In the genomic region with DNA sequence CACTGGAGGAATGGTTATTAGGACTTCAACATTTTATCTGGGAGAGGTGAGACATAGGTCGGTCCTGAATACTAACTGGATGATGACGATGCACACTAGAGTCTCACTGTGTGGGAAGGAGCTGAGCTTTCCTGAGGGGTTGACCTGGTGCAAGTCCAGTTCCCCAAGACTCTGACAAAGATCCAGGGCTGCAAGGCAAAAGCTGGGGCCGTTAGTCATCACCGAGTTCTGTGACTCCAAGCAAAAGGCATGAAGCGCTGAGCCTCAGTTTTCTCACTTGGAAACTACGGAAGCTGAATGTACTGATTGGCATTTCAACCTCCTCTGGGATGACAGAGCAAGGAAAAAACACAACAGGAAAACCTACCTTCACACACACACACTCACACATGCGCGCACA, we compare ENCODE assay signal across 6 mouse cellular contexts.
"Had no signal": no experiment of that assay in that cellular context is flagged by ENCODE, and none has a peak within 500 bp of the region (broad histone marks: within the 10 kb centered on the region; RNA-seq: fewer than 3 reads in every experiment).

No protein-coding gene starts in this region.

- DNase-seq: gastrocnemius, adult 2 months; gastrocnemius, postnatal 10 days; gastrocnemius, postnatal 25 days; kidney, adult 18-20 months; kidney, adult 8-10 months; left cerebral cortex, postnatal 4 days had no signal
